Mouse (Mus musculus) retina, embryonic 14.5 days (tissue): ENCODE measurements around the gene Aox2.

Source experiments
- DNase-seq: peaks from one replicate; pipeline ENCODE4 v3.0.0-alpha.2; 2015; ENCODE audit warnings: low spot score

The Aox2 gene

DNA sequence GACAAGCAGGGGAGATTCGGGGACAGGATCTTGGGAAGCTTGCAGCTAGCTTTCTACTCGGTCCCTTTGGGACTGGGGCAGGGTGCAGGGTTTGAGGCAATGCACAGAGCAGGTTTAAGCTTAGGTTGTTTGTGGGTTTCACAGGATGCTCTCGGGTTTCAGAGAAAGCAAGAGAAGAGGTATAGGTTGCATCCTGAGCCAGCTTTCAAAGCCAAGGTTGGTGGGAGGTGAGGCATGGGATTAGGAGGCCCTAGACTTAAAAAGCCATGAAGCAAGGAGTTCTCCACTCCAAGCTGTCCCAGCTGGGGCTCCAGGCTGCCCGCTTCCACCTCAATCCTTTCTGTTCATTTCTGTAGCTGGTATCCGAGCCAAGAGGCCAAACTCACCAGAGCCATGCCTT lies at the start of gene Aox2:
Aox2 (plus strand) TSS at position 301 of the 400 bp plus-strand sequence.
- no peak for DNase-seq

DNA sequence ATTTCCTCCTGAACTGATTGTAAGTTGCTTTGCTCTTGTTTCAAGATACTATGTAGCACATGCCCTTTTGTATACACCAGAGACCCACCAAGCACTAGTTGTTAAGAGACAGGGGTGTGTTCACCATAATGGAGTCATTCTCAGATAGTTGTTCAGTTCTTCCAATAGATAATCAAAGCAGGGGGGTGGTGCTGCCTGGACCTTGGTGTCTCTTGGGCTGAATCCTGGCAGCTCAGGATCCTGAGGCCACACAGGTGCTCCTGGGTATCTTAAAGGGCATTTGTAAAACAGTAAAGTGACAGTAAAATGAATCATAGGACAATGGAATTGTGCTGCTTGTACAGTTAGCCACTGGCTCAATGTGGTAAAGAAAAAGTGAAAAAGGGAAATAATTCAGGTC lies 49.2 kb upstream of the Aox2 start:
- no peak for DNase-seq

GRCm38 (mm10) chr1:58229774-58230173 lies 48.4 kb upstream of the Aox2 start:
- no peak for DNase-seq

DNA sequence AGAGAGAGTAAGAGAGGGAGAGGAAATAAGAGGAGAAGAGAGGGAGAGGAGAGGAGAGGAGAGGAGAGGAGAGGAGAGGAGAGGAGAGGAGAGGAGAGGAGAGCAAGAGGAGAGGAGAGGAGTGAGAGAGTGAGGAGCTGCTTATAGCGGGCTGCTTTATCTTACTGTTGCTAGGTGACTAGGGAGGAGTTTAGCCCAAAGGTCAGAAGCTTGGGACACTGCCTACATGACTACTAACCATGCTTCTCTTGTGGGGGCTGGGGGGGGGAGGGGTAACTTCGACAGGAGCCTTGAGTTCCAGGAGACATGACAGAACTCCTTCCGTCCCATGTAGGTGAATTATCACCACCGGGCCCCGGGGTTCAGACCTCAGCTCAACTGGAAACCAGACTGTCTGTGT lies 47.6 kb upstream of the Aox2 start:
- DNase-seq: no peak

DNA sequence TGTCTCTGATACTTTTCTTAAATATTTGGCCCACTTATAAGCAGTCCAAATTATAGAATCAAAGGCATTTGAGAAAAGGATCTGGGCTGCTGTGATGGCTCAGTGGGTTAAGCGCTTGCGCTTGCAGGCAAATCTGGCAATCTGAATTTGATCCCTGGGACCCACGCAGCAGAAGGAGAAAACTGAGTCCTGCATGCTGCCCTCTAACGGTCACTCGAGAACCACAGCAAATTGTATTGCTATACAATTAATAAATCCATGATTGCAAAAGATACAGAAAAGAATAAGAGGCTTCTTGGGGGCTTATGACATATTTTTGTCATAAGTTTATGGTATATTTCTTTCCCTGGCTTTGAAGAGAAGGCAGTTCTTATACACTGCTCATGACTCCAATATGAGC lies 42.7 kb upstream of the Aox2 start:
- peak; percentile 6 for DNase-seq

DNA sequence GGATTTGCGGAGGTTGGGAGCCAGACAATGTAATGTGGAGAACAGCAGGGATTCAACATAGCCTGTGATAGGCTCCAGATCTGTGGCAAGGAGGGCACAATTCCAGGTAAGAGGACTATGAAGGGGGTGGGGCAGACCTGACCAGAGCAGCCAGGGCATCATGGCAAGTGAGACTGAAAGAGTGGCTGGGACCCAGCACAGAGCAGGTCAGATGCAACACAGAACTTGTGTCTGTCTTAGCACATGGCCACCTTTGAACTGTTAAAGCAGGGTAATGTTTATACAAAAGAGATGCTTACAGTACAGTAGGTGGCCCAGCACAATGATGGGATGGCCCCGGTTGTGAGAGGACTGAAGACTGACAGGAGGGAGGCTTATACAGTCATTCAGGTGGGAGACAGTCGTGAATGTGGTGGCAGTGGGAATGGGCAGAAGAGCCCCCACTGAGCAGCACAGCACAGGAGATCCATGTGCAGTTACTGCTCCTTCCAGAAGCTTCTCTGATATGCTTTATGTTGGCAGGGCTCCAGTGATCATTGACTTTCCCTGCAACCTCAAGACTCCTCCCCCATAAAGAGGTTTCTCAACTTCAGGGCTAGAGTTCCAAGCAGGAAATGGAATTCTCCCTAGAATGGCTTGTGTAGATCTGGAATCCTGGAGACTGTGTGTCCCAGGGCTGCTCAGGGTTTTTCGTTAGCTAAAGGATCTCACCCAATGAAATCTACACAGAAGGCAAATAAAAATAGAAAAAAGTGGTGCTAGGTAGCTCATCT lies 40.4 kb upstream of the Aox2 start:
- no peak for DNase-seq

DNA sequence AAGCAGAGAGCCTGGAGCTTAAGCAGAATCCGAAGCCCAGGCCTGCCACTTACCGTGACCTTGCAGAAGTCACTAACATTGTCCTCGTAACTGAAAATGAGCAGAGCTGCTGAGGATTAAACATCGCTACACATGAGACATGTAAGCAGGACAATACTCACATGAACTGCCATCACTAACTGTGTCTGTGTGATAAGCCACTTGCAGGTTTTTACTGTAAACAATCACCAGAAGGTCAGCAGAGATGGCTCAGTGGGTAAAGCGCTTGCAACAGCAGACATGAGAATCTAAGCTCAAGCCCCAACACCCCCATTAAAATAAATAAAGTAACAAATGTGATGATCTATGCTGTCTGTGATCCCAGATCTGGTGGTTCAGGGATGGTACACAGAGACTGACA lies 39.7 kb upstream of the Aox2 start:
- DNase-seq: no peak

GRCm38 (mm10) chr1:58238961-58239360 lies 39.2 kb upstream of the Aox2 start:
- no peak for DNase-seq

GRCm38 (mm10) chr1:58240347-58240746 lies 37.8 kb upstream of the Aox2 start:
- DNase-seq: no peak

GRCm38 (mm10) chr1:58244487-58244886 lies 33.6 kb upstream of the Aox2 start:
- DNase-seq: no peak

GRCm38 (mm10) chr1:58248518-58248917 lies 29.6 kb upstream of the Aox2 start:
- no peak for DNase-seq

DNA sequence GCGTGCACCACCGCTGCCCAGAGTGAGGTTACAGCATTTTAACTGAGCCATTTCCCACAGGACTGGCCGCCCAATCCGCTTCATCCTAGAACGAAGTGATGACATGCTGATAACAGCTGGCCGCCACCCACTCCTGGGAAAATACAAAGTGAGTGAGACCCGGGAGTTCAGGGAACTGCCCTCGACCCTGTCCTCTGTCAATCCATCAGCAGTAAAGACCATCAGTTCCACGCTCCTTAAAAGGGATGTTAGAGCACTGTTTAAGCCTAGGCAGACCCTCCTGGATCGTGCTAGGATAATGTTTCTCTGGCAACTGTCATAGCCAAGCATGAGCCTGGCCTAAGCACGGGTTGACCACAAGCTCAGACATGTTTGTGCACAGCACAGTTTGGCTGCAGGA lies 24.7 kb upstream of the Aox2 start:
- DNase-seq: no peak

- no peak for DNase-seq
These were observed 20.7 kb upstream of the Aox2 start for GRCm38 (mm10) chr1:58257195-58257991.

DNA sequence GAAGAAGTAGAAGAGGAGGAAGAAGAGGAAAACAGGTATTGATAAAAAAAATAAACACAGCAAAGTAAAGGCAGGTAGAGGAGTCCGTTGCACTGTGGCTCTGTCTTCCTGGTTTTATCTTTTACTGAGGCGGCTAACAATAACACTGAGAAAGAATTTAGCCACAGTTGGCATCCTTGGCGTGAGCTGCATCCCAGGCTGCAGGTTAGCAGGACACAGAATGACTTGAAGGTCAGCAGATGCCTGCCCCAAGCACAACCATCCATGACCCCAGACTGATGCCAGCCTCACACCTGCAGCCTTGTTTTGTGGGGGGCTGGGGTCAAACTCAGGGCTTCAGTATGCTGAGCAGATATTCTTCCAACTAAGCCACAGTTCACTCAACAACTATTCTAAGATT lies 17.8 kb upstream of the Aox2 start:
- no peak for DNase-seq

- no peak for DNase-seq
These were observed 9.9 kb upstream of the Aox2 start for GRCm38 (mm10) chr1:58268231-58268630.

- peak; percentile 77 for DNase-seq
These were observed 7.1 kb upstream of the Aox2 start for GRCm38 (mm10) chr1:58270807-58271569.

- DNase-seq: peak; percentile 26
These were observed 2.2 kb upstream of the Aox2 start for GRCm38 (mm10) chr1:58275879-58276278.

DNA sequence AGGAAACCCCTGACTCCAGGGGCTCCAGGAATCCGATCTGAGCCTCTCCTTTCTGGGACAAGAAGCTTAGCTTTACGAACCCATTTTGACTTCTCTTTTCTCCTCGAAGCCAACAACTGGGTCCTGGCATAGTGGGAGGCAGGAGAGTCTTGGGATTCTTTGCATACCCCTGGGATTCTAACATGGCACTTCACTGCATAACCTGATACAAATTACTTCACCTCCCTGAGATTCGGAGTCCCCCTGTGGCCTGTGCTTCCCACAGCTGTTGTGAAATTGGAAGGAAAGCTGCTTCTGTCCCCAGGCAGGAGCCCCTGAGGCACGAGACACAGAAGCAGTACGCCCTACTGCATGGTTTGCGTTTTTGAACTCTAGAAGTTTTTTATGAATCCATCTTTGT lies 387 bp downstream of the Aox2 start:
- DNase-seq: no peak

DNA sequence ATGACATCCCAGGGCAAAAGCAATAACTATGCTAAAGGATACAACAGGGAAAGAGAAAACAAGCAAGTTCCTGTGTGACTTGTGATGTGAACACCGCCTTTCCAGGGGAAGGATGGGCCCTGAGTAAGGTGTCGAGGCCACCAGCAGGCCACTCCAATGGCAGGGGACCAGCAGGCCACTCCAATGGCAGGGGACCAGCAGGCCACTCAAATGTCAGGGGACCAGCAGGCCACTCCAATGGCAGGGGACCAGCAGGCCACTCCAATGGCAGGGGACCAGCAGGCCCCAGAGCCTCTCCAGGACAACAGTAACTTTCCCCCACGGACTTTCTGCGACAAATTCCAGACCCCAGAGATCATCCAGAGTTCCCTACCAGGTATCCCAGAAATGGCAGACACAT lies 2.3 kb downstream of the Aox2 start:
- no peak for DNase-seq

DNA sequence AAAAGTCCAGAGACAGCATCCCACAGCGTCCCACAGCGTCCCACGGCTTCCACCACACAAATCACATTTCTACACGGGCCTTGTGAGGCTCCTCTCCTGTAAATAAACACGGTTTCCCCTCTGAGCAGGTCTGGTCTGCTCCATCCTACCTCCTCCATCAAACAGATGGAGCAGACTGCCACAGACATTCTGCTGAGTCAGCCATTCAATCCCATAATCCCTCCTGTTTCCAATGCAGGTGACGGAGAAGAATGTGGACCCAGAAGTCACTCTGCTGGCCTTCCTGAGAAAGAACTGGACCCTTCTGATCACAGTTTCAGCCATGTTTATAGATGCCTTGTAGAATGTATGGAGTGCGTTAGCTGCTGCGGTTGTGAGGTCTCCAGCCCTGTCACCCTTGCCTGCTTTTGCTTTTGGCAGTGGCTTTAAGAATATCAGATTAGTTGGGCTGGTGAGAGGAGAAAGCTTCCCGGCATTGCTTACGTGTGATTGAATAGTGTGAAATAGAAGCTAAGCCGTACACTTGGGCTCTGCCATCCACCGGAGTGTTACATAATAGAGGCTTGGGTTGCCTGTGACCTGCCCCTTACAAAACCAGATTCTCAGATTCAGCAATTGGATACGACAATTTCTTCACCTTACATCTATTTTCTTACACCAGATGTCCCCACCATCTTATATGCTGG lies 3.0 kb downstream of the Aox2 start:
- DNase-seq: no peak

DNA sequence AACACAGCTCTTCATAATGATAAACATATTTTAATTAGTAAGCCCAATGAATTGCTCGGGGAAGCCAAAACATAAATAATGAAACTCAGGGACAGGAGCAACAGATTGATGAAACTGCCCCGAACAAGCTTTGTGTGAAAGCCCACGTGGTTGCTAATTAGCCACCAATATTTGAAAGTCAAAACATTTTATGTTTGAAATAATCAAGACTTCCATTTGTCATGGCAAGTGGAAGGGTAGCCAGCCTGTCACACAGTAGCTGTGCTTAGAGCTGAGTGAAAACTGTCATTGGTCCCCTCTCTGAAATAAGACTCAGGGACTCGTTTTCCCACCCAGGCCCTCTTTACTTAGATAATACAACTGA lies 3.5 kb downstream of the Aox2 start:
- DNase-seq: no peak

DNA sequence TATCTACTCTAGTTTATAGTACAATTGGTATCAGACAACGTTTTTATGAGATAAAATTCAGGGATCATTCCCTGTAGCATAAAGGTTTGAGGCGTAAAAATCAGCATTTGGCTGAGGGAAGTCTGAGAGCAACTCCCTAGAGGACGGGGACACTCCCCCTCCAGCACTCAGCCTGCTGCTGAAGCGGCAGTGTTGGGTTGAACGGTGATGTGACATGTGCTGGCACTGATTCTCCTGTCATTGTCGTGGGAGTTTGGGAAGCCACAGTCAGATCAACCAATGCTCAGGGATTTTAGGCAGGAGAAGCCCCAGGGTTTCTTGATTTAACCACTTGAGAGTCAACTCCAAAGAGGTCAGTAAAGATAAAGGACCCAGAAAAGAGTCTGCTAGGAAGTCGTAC lies 6.4 kb downstream of the Aox2 start:
- peak; percentile 20 for DNase-seq
